Mouse (Mus musculus) olfactory bulb, adult 2 months (tissue): Measurements from ENCODE around the gene Ryr2.

Source experiments
- CTCF ChIP-seq: fragments of 200-500 bp; IDR thresholded peaks from 2 replicates; pipeline ENCODE4 v1.5.1; 2012; ENCODE audit warnings: low read depth, mild to moderate bottlenecking, low read length, moderate library complexity; ENCODE audit not compliant: insufficient read depth
- POLR2A ChIP-seq: fragments of 200-500 bp; IDR thresholded peaks from 2 replicates; pipeline ENCODE4 v1.6.1; 2012; ENCODE audit warnings: mild to moderate bottlenecking, low read depth, low read length, moderate library complexity; ENCODE audit not compliant: insufficient read depth

DNA sequence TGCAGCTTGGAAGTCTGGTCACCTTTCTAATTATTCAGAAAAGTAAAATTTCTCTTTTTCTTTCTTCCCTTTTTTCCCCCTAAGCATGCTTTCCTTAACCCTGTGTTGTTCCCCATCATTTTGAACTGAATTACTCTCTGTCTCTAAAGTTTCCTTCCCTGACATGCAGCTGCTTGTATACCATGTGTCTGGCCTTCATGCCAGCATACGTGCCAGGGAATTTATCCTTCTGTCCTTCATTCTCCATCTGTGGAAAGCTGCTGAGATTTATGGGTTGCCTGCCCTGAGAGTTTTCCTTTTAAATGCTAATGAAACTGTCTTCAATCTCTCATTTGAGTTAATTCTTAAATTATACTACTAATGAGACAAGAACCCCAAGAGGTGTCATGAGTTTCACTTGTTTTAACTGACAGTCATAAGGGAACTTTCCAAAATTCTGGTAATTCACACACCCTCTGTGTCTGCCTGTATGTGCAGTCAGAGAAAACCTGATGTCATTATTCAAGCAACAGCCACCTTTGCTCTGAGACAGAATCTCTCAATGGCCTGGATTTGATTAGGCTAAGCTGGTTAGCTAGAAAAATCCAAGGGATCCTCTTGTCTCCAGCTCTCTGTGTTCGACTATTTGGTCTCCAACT, 595.1 kb downstream of the Ryr2 start:
- TF ChIP-seq CTCF (no peak), POLR2A (no peak)
